Mouse (Mus musculus) cerebellum, postnatal 4 days (tissue): ENCODE measurements around the gene Pigb.

Source experiments
- DNase-seq, 2 experiments: peaks; one replicate each; pipeline ENCODE4 v3.0.0; 2022; ENCODE audit warnings: low spot score in 2 of 2, mixed read lengths in 1 of 2

Gene Pigb

DNA sequence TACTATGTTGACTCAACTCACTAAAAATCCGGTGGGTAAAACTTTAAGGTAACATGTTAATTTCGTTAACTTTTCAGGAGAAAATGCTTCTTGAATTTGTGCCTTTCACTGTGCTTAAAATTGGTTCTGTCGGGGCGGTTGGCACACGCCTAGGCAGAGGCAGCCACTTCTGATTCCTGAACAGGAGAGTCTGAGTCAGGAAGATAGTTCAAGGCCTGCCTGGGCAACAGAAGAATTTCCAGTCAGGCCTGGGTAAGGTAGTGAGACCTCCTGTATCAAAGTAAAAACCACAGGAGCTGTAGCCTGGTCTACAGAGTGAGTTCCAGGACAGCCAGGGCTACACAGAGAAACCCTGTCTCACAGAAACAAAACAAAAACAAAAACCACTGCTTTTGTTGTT lies 47.6 kb downstream of the Pigb start:
- no peak for DNase-seq

DNA sequence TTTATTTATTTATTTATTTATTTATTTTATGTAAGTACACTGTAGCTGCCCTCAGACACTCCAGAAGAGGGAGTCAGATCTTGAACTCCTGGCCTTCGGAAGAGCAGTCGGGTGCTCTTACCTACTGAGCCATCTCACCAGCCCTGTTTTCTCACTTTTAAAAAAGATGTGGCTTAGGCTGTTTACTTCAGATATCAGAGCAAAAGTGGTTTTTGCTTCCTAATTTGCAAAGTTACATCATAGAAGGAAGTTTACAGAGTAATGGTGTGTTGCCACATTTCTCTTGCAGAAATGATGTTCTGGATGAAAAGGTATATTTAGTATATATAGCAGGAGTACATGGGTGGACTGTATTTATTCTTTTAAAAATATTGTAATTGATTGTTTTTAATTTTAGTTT lies 48.8 kb downstream of the Pigb start:
- no peak for DNase-seq

DNA sequence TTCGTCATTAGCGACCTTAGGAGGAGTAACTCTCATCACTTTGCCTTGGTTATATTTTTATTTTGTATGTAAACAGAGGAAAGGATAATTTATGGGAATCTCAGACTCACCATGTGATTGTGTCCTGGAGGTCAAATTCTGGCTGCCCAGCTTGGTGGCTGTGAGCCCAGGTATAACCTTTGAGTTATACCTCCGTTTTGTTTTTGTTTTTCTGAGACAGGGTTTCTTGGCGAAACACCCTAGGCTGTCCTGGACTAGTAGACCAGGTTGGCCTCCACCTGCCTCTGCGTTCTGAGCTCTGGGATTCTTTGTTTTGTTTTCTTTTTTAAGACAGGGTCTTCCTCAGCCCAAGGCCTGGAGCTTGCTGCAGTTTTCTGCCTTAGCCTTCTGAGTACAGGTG lies 51.5 kb downstream of the Pigb start:
- no peak for DNase-seq

DNA sequence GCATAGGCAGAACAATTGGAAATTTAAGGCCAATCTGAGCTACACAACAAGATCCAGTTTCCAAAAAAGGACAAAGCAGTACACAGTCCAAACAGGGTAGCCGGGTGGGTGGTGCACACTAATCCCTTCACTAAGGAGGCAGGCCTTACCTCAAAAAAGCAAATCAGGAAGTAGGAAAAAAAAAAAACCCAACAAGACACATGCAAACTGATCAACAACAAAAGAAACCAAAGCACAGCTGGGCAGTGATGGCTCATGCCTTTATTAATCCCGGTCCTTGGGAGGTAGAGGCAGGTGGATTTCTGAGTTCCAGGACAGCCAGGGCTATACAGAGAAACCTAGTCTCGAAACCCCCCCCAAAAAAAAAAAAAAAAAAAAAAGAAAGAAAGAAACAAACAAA lies 52.5 kb downstream of the Pigb start:
- no peak for DNase-seq

DNA sequence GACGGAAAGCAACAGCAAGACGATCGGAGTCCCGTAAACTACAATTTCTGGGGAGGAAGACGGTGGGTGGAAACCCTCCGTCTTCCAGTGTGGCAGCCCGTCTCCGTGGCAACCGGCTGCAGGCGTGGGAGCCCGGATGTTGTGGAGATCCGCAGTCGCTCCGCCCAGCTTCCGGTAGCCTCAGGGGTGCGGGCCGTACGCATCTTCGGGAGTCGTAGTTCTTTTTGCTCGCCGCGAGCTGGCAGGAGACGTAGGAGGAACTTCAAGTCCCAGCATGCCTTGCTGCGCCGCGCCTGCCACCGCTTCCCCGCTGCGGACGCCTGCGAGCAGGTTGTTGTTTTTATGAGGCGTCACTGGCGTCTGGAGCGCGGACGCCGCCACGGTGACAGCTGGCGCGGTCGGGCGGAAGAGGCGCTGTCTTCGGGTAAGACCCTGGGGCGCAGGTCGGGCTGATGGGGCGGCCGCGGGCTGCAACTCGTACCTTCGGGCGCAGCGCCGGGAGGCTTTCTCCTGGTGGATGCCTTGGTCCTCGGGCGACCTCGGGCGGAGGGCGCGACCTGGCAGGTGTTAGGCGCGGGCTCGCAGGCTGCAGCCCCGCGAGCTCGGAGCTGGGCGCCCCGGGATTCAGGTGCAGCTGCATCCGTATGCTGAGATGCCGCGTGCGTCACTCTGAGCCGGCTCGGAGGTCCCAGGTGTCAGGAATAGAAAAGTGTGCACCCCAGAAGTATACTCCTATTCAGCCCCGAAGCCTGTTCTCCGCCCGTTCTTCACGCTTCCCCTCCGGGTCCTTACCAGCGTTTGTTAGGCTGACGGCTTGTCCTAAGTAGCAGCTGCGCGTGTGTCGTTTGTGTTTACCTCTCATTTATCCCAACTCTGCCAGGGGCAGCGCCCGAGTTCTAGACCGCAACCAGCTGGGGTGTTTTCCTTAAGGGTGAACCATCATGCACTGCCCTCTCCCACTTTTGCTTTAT lies 54.6 kb downstream of the Pigb start, which contains the start of the genes Ccpg1os and Ccpg1:
TSS of gene Ccpg1os (minus strand) at position 133 of the 971 bp plus-strand sequence.
TSS of gene Ccpg1 (plus strand) at position 180 of the 971 bp plus-strand sequence.
- peak; percentile 89 to 95 for DNase-seq

DNA sequence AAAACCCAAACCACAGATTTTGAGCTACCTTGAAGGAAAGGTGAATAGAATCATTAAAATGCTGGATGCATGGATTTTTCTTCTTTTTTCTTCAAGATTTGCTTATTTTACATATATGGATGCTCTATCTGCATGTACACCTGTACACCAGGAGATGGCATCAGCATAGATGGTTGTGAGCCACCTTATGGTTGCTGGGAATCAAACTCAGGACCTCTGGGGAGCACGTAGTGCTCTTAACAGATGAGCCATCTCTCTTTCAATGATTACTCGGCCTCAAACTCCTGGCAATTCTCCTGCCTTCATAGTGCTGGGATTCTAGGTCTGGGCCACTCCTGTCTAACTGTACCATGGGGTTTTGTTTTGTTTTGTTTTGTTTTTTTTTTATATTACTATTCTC lies 57.1 kb downstream of the Pigb start:
- DNase-seq: no peak

DNA sequence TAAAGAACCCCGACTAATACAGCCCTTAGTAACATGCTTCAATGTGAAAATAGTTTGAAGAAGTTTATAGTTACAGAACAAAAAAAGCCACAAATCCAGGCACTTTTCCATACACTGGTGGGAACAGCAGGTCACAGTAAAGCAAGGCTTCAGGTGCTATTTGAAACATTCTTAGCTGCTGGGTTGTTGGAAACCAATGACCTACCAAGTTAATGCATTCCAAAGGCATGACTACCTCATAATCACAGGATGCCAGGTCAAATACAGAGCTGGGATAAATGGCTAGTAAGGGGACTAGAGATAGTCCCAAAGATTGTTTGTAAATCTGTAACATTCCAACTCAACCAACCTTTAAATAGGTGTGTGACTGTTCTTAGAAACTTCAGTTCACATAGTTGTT lies 64.9 kb downstream of the Pigb start:
- DNase-seq: no peak

DNA sequence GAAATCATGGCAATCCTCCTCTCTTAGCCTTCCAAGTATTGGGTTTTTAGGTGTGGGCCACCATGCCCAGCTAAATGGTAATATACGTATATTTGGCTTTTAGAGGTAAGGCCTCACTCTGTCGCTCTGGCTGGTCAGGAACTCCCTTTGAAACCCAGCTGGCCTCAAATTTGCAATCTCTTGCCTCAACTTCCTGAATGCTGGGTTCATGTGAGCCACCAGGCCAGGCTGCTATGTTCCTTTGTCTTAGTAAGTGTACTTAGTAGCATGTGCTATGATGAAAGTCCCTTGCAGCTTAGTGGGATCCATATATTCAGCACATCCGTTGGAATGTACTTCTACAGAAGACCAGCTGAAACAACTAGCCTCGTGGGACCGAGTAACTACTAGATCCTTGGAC lies 65.4 kb downstream of the Pigb start:
- DNase-seq: no peak

DNA sequence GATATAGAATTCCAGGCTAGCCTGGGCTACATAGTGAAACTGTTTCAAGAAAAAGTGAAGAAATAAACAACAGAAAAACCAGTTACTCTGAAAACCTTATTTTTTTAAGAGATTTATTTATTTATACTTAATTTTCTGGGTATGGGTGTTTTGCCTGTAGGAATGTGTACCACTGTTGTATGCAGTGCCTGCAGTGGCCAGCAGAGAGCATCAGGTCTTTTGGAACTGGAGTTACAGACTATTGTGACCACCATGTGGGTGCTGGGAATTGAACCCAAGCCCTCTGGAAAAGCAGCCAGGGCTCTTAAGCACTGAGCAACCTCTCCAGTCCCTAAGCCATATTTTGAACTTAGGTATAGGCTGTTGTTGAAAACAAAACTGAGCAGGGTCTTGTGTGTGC lies 67.2 kb downstream of the Pigb start:
- DNase-seq: no peak

DNA sequence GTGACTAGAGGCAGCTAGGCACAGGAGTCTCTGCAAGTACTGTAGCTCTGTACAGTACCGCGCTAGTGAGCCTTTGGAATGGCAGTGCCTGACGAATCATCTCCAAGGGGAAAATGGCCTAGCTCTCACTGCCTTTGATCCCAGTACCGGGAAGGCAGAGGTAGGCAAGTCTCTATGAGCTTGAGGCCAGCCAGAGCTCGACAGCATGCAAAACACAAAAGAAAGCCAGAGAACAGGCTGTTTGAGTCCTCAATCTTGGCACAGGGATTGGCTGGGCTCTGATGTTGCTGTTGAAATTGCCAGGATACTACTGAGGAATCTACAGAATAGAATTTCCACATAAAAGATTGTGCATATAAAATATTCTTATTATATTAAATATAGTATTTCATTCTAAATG lies 67.7 kb downstream of the Pigb start:
- DNase-seq: no peak

DNA sequence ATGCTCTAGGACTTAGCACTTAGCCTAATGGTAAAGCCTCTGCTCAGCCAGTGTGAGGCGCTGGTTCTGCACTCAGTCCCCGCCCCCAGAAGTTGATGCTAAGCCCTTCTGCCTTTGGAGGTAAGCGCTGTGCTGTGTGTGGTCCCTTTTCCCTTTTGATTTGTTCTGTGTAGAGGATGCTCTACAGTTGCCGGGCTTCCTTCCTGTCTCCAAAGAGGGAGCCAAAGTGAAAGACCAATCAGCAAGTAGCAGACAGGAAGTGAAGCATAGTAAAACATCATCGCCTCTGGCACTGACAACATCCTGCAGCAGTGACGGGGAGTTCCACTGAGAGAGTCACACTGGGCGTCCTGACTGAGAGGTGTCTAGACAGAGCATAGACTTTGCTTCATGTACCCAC lies 70.3 kb downstream of the Pigb start:
- DNase-seq: no peak

DNA sequence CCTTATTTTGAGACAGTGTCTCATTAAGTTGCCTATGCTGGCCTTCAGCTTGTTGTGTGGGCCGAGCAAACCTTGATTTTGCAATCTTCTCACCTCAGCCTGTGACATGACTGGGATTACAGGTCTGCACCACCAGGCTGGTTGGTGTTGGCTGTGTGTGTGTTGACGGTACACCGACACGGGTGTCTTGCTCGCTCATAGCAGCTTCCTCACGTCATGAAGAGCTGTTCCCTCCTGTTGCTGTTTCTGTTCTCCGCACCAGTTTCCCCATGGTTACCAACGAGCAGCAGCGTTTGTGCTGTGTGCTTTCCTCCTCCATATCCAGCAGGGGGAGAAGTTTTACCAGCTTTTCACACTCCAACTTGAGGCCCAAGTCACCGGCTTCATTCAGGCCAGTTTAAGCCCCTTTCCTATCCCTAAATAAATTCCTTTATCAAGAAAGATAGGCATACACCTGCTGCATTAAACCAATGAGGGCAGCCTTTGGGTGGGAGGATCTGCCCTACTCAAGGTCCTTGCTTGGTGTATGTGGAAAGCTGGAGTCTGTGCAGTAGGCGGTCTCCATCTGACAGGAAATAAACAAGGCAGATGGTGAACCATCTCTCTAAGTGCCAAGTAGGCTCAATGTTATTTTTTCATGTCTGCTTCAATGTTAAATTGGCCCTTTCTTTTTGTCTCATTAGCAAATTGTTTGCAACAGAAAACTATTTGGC lies 71.7 kb downstream of the Pigb start:
- DNase-seq: peak in 1 of 2 experiments; percentile 41

DNA sequence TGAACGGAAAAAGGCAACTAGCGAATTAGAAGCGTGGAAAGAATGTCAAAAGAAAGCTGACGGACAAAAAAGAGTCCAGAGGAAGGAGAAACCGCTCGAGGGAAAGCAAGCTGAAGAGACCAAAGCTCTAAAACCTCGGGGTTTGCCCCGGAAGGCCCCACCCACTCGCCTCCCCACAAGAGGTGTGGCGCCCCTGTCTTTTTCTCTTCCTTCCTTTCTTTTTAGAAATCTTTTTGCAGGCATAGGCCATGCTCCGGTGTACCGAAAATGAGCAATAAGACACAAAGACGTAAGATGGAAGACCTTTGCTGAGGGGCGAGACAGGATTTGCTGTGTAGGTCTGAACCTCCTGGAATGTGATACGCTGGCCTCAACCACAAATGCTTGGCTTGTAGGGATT lies 78.2 kb downstream of the Pigb start:
- DNase-seq: no peak

DNA sequence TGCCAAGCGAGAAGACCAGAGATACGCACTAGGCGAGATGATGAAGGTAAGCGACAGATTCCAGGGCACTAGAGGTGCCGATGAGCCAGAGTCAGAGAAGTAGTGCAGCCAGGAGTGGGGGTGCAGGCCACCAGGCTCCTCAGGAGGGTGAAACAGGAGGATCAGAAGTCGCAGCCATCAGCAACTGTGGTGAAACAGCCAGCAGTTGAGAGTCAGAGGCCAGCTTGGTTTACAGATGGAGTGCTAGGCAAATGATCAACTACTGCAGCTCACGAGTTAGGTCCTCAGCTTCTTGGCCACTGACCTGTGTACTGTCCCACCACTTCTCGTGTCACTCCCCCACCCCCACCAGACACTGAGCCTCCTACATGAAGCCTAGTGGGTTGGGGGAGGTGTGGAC lies 78.8 kb downstream of the Pigb start:
- DNase-seq: no peak

DNA sequence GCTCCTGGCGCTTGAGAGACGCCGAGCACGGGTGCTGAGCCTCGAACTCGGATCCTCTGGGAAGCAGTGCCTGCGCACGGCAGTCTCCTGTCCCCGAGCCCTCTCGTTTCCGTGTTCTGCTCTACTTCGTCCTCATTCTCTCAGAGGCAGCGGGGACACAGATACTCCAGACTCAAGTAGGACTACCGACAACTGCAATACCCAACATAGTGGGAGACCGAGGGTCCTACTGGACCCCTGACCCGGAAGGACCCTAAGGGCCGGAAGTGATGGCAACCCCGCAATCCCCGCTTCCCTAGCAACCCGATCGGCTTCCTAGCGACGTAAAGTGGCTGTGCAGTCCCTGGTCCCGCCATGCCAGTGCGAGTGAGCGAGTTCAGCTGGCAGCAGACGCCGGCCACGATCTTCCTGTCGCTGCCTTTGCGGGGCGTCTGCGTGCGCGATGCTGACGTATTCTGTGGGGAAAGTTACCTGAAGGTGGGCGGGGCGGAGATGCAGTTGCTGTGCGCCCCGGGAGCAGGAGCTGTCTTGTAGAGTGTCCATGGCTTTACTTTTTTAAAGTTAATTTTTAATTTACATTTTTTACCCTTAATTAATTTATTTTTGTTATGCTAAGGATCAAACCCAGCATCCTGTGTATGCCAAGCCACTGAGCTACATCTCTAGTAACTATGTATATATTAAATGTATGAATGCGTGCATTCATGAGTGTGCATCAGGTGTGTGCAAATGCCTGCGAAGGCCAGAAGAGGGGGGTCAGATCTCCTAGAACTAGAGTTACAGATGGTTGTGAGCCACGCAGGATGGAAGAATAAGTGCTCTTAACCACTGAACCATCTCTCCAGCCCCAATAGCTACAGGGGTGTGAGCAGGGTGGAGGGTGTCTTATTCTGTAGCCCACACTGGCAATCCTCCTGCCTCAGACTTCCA lies 81.4 kb downstream of the Pigb start, which contains the start of the genes Dyx1c1 and Gm44503:
TSS of gene Dyx1c1 (plus strand) at position 265 of the 930 bp plus-strand sequence.
TSS of gene Gm44503 (plus strand) at position 332 of the 930 bp plus-strand sequence.
- DNase-seq: peak; percentile 47 to 71
